Mouse (Mus musculus) bone marrow macrophage, adult 2 months (primary cell): ENCODE measurements around the gene Adamts12.

Experiments
- CTCF ChIP-seq: IDR thresholded peaks from 2 replicates; pipeline ENCODE4 v1.5.1; 2012; ENCODE audit warnings: low read depth, mild to moderate bottlenecking, low read length, moderate library complexity
- POLR2A ChIP-seq: IDR thresholded peaks from 2 replicates; pipeline ENCODE4 v1.6.1; 2012; ENCODE audit warnings: mild to moderate bottlenecking, low read depth, low read length, borderline replicate concordance

DNA sequence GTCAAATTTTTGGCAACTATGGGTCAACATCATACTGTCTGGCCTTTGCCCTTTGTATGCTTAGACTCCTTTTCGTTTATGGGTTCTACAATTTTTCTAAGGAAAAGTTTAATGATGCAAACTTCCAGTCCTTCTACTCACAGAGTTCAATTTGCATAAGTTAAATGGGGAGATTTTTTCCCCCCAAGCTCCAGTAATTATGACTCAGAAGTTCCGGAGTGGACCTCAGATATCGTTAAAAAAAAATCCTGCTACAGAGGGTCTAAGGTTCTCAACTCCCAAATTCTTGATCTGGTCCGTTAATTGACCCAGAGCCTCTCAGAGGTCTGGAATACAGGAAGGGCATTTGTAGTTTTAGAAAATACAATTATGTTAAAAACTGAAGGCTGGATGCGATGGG, 297.2 kb downstream of the Adamts12 start:
- TF ChIP-seq CTCF (no peak), POLR2A (no peak)
